Mouse (Mus musculus) thymus, postnatal 25 days (tissue): Measurements from ENCODE around the gene Sdk1.

Experiments
- DNase-seq: peaks from one replicate; pipeline ENCODE4 v3.0.0; 2022

The Sdk1 gene

GRCm38 (mm10) chr5:142150756-142151155 lies 909.5 kb downstream of the Sdk1 start:
- no peak for DNase-seq

DNA sequence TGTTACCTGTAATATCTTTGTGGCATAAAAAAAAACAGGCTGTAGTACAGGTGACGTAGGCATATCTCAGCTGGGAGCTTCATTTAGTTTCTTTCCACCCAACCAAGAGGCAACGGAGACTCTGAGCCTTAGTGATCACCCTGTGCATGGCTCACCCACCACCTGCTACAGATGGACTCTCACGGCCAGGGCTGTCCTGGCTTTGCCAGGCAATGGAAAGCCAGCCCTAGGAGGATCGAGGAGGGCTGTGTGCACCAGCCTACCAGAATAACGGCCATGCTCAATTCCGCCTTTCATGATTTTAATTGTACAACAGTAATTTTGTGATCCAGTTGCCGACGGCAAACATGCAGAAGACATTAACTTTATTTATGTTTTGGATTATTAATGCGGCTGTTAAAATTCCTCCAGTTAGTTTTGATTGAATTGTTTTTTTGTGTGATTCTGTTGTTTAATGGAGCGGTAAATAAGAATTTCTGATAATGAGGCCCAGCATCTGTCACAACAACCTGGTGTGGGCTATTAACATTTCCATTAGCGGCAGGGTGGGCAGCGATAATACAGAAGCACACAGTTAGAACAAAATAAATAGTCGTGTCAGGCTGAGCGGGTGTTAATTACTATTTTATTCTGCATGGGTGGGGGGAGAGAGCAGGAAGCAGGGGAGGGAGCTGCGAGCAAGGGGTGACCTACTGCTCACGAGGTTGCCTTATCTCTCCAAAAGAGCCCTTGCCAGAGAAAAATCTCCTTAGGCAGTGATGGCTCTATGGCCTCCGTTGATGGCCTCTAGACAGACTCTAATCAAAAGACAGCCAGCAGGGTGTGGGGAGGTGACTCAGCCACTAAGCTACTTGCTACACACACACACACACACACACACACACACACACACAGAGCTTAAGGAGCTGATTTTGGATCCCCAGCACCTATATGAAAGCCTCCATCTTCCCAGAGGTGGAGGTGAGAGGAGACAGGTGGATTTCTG lies 915.9 kb downstream of the Sdk1 start:
- DNase-seq: no peak

GRCm38 (mm10) chr5:142163483-142163882 lies 922.2 kb downstream of the Sdk1 start:
- no peak for DNase-seq

- DNase-seq: no peak
Measured at GRCm38 (mm10) chr5:142173636-142174035, 932.3 kb downstream of the Sdk1 start.

DNA sequence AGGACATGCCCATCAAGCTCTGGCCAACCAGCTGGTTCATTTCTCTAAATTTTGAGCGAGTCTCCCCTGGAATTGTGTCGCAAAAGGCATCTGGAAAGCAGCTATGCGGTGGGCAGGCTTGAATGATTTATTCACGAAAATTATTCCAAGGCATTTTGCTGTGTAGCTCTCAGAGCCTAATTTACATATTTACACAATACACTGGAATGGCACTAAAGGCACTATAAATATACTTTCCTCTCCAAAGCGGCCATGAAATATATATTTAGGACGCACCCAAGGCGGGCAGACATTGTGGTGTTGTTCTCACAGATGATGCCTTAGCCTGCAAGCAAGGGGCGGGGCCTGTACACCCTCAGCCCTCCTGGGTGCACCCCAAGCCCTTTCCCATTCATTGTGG lies 936.9 kb downstream of the Sdk1 start:
- no peak for DNase-seq

DNA sequence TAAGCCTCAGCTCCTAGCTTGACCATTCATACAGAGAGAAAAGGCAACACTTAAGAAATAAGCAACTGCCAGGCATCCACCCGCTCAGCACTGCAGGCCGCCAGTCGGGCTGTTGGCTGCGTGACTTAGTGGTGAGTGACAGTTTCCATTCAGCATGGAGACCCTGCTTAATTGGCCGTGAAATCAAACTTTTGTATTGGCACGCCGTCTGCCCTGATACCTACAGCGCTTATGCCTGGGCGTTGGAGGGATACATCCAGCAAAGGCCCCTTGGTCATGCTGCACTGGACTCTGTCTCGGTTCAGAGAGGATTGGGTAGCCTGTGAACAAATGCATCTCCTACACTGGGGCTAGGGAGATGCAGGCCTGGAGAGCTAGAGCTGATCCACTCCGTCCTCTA lies 938.0 kb downstream of the Sdk1 start:
- DNase-seq: no peak

DNA sequence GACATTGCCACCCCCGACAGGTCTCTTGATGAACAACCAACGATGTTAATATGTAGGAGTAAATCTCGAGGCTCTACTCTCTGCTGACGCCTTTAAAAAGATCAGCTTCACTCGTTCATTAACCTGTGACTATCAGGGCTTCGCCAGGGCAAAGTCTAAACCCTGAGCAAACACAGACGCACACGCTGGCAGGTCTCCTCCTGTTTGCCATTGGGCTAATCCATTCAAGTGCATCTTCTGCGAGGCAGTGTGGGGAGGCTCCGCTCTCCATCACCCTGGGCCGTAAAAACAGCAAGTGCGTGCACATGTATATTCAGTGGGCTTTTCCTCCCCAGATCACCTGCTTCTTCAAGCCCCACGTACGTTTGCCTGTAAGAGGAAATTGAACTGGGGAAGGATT lies 940.6 kb downstream of the Sdk1 start:
- DNase-seq: no peak

DNA sequence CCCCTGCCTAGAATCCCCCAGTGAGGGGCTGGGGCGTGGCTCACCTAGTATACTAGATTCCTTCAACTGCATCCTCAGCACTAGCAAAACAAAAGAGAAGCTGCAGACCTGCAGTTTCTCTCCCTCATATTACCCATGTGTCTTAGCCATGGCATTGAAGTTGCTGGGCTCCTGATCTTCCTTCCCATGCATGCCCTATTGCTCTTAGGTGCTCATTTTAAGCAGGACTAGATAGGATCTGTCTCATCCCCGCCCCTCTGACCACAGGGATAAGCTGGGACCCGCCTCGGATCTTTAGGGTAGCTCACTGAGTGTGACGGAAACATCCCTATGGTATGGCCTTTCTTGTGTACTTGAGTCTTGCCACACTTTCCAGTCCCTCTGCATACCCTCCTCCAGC lies 947.5 kb downstream of the Sdk1 start:
- no peak for DNase-seq

DNA sequence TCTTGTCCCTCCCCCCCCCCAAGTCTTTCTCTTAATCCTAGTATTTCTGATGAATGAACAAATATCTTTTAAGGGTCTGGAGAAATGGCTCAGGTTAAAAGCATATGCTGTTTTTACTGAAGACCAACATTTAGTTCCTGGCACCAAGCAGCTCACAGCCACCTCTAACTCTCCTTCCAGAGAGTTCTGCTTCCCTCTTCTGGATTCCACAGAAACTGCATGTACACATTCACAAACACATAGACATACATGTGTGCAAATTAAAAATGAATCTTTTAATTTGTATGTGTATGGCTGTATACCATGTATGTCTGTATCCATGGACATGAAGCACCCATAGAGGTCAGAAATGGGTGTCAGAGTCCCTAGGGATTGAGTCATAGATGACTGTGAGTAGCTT lies 968.6 kb downstream of the Sdk1 start:
- DNase-seq: peak; percentile 10

DNA sequence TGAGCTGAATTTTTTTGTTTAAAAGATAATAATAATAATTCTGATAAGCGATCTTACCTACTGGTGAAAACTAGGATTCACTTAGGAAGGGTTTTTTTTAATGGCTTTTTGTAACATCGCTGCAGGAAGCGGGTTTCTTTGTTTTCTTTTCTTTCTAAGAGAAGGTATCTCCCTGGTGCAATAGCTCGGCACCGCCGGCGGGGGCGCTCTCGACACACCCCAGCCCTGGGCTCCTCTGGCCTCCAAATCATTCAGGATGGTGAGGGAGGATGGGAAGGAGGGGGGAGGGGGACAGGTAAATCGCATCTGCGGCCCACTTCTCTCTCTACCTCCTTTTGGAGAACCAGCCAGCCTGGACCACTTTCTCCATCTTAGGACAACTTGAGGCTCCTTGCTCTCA lies 971.0 kb downstream of the Sdk1 start:
- DNase-seq: peak; percentile 41

DNA sequence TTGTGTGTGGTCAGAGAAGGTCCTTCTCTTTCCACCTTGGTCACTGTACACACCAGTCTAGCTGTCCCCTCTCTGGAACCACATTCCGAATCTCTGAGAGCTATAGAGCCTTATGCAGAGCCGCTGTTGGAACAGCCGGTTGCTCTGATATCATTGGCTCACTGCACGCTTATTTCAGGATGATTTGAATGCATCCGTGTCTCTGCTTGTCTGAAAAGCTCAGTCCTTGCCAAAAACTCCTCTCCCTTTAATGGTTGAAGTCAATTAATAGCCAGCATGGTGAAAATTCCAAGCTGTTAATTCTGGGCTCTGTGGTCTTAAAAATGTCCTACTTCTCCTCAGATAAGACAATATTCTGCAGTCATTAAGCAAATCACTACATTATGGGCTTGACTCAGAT lies 974.7 kb downstream of the Sdk1 start:
- DNase-seq: no peak

DNA sequence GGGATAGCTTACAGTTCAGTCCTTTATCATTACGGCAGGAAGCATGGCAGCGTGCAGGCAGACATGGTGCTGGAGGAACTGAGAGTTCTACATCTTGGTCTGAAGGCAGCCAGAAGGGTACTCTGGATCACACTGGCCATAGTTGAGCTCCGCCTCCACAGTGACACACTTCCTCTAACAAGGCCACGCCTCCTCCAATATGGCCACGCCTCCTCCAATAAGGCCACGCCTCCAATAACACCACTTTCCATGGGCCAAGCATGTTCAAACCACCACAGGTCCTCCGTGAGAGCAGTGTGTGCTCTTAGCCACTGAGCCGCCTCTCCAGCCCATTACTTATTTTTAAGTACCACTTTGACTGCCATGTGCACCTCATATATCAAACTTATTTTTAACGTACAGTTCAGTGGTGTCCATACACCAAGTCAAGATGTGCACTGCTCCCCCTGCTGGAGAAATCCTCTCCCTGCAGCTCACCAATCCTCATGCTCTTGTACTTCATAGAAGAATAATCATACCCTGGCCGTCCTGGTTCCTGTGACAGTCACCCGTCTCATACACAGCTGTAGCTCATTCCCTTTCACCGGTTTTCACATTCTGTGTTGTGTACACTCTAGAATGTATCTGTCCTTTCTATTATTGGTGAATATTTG lies 979.7 kb downstream of the Sdk1 start:
- DNase-seq: peak; percentile 39

DNA sequence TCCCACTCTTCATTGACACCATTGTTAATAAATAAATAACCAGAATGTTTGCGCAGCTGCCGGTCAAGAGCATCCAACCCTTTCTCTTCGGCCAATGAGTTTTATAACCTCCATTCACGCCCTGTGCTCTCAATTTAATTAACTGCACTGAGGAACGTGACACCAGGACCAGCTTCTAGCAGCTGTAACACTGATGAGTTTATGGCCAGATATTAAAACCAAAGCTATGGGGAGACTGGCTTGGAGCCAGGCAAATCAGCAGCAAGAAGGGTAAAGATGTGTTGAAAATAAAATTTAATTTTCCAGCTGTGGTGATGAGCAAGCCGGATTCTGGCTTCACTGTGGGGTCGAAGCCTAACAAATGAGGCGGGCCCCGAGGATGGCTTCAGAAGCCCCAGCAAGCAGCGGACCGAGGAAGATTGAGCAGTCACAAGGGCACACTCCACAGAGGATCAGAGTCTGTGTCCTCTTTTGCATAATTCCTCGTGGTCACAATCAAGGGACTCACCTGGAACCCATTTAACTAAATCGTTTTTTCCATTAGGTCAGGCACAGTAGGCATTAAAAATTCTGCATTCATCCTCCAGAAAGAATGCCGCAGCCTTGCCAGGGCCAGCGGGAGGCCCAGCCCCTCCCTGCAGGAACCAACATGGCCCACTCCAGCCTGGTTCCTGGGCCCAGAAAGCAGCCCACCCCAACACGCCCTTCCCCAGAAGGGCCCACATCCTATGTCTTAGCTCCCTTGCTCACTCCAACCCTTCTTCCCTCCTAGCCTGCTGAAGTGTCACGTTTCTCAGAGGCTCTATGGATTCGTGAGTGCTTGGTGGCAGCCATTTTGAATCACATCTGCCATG lies 987.9 kb downstream of the Sdk1 start:
- no peak for DNase-seq

GRCm38 (mm10) chr5:142229811-142230205 lies 988.5 kb downstream of the Sdk1 start:
- no peak for DNase-seq

GRCm38 (mm10) chr5:142240288-142240687 lies 999.0 kb downstream of the Sdk1 start:
- DNase-seq: no peak

GRCm38 (mm10) chr5:142242597-142242996 lies 1001.3 kb downstream of the Sdk1 start:
- no peak for DNase-seq

DNA sequence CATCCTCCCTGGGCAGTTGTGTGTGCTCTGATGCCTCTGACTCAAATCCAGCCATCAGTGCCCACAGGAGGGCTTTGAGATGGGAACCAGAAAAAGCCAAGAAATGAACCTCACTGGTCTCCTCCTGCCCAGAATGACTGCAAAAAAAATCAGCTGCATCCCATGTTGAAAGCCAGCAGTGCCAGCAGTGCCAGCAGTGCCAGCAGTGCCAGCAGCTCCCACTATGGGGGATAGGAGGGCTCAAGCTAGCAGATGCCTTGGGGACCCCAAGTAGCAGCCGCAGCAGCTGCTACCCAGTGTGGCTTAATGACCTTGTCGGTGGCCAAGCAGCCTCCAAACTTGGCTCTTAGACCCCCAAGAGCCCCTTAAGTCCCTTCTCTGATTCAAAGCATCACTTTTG lies 1001.8 kb downstream of the Sdk1 start:
- no peak for DNase-seq

DNA sequence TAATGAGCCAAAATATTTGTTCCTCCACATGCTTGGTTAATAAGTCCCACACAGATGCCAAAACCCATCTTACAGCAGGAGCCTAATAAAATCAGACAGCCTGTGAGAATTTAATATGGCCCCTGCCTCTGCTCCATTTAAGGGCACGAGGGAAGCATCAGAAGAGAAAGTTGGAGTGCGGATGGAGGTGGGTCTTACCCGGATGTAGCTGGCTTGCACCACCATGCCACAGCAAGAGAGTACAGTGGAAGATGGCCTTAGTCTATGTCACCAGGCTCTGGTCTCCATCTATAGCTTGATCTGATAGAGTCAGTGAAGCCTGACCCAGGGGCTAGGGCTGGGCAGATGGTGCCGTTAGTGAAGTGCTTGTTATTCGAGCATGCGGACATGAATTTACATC lies 1014.9 kb downstream of the Sdk1 start:
- DNase-seq: no peak

DNA sequence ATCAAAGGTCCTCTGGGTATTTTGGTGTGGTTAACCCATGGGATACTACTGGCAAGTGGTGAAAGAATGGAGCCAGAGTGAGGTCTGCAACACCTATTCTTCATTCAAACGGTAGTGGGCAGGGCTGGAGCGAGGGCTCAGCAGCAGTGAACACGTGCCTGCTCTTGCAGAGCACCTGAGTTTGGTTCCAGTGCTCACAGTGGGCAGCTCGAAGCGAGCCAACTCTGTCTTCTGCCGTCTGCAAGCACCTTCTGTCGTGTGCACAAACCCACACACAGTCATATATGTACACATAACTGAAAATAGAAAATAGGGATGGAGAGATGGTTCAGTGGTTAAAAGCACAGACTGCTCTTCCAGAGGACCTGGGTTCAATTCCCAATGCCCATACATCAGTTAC lies 1017.4 kb downstream of the Sdk1 start:
- DNase-seq: no peak

- no peak for DNase-seq
Measured at GRCm38 (mm10) chr5:142262060-142262459, 1020.8 kb downstream of the Sdk1 start.
